In the genomic region with DNA sequence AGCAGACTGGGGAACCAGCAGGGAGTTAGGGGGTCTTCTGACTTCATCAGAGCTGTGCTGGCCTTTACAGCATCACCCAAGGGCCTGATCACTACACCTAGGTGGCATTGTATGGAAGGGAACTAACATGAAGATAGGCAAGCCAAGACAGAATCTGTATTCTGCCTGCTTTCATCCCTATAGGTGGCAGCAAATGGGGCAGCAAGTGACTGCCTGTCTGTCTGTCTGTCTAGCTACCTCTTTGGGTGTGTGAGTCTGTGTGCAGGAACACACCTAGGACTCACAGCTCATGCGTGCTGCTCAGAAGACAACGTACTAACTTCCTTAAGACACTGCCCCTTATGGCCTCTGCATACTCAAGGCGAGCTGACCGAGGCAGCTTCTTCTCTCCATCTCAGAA, we compare ENCODE assay signal across 12 mouse cellular contexts.
A peak's percentile ranks its signal among the peaks of the same experiment; 100 is the strongest.
DNase-seq lines count a peak whose midpoint lies in the region; ATAC-seq and TF ChIP-seq lines count a peak whose summit lies in the region.
"Had no signal": no experiment of that assay in that cellular context is flagged by ENCODE, and none has a peak within 500 bp of the region (broad histone marks: within the 10 kb centered on the region; RNA-seq: fewer than 3 reads in every experiment).

No protein-coding gene starts in this region.

- H3K9ac ChIP-seq in limb, embryonic 14.5 days (ENCODE audit: low read depth, low read length, severe bottlenecking): no peak overlapping the region

- H3K4me2 ChIP-seq in limb, embryonic 14.5 days (replicated peaks; ENCODE audit: low read depth, low read length, severe bottlenecking): no peak overlapping the region

- peaks cover 45% of the 10 kb centered on the region for H3K4me1 ChIP-seq in limb, embryonic 14.5 days (ENCODE audit: control insufficient read depth, insufficient read depth, low read length)

- WGBS in limb, embryonic 14.5 days: 54% methylated on average over 4 of the region's 4 CpGs

- TF ChIP-seq CTCF in layer of hippocampus, adult 2 months (conservative IDR thresholded peaks at IDR 0.05): no peak

- H3K27me3 ChIP-seq in limb, embryonic 14.5 days (ENCODE audit: control insufficient read depth, insufficient read depth, low read length): no peaks in the 10 kb centered on the region

- no peak for DNase-seq in layer of hippocampus, adult 2 months (ENCODE audit: low spot score in 2 of 2)
- DNase-seq in layer of hippocampus, postnatal 10 days (ENCODE audit: low spot score in 2 of 2): no peak
- DNase-seq in CD4-positive helper T cell, adult 2 months (ENCODE audit: low read depth, low spot score): peak; percentile 74
- no peak for DNase-seq in limb, embryonic 14.5 days (ENCODE audit: low spot score)
- no peak for DNase-seq in neural tube, embryonic 10.5 days (ENCODE audit: extremely low spot score, low spot score)
- no peak for DNase-seq in cerebellum, postnatal 4 days (ENCODE audit: low spot score in 2 of 2)
- DNase-seq: adrenal gland, adult 2 months; cerebellum, adult 11-12 months; kidney, adult 18-20 months had no signal

- no peak overlapping the region for H3K4me3 ChIP-seq in layer of hippocampus, adult 2 months
- H3K4me3 ChIP-seq in limb, embryonic 14.5 days (replicated peaks; ENCODE audit: low read length): no peak overlapping the region
- H3K4me3 ChIP-seq: myocyte had no signal

- H3K36me3 ChIP-seq in limb, embryonic 14.5 days (ENCODE audit: control insufficient read depth, insufficient read depth, low read length): no peaks in the 10 kb centered on the region

- H3K9me3 ChIP-seq in limb, embryonic 14.5 days (ENCODE audit: control insufficient read depth, low read length): no peaks in the 10 kb centered on the region
- H3K9me3 ChIP-seq: G1E had no signal

- peak; percentile 16 for ATAC-seq in activated CD4-positive, CD25-positive, alpha-beta regulatory T cell, adult 4 months
- ATAC-seq in limb, embryonic 14.5 days (ENCODE audit: low FRiP score, low read depth): no peak

- peak overlapping the region; percentile 46; the same call in 1 of the 2 replicates for H3K27ac ChIP-seq in layer of hippocampus, adult 2 months
- 0 out of 2 replicates have a peak overlapping the region, but pooled peaks have one; percentile 6 for H3K27ac ChIP-seq in limb, embryonic 14.5 days (replicated peaks; ENCODE audit: low read depth, low read length)

- no peak for TF ChIP-seq POLR2A in limb, embryonic 14.5 days (IDR thresholded peaks at IDR 0.05; ENCODE audit: borderline replicate concordance, extremely low read depth, insufficient read depth, insufficient read length)
